Mouse (Mus musculus): ENCODE measurements around the gene Gbe1. TPM values are rescaled to one million over a fixed set of nuclear protein-coding genes. Genes with fewer than 3 reads are reported as not detected.
A peak's percentile ranks its signal among the peaks of the same experiment; 100 is the strongest.

Gene Gbe1
- polyA plus RNA-seq, 1 experiment from 2014 or later, result 20.9 TPM

DNA sequence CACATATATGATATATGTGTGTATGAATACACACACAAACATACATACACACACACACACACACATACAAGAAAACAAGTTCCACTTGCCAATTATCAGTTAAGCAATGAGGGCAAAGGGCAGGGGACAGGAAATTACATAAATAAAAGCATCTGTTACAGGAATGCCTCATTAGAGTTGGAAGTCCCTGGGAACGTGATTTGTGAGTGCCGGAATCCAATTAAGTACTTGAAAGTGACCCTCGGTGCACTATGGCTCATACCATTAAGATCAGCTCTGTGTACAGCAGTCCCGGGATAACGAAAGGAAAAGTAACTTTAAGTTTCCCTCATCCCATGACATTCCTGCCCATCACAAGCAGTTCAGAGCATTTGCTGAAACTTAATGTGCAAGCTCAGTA is 249.7 kb downstream of the Gbe1 start:
- ChIA-PET CTCF (no interaction called here), POLR2A (no interaction called here)
- ATAC-seq (no peak), DNase-seq (ENCODE audit: low read depth, low spot score) (no peak)
- H3K27me3 ChIP-seq, result no peaks in the 10 kb centered on the region
- TF ChIP-seq CTCF (IDR thresholded peaks at IDR 0.05), result no peak
- in situ Hi-C loops (cut with MboI; ENCODE audit: low pct_unique_long_range_greater_than_20kb), result loop anchor here (10.0 kb wide), 1 partner anchor 499 kb away; no protein-coding TSS in a partner anchor

DNA sequence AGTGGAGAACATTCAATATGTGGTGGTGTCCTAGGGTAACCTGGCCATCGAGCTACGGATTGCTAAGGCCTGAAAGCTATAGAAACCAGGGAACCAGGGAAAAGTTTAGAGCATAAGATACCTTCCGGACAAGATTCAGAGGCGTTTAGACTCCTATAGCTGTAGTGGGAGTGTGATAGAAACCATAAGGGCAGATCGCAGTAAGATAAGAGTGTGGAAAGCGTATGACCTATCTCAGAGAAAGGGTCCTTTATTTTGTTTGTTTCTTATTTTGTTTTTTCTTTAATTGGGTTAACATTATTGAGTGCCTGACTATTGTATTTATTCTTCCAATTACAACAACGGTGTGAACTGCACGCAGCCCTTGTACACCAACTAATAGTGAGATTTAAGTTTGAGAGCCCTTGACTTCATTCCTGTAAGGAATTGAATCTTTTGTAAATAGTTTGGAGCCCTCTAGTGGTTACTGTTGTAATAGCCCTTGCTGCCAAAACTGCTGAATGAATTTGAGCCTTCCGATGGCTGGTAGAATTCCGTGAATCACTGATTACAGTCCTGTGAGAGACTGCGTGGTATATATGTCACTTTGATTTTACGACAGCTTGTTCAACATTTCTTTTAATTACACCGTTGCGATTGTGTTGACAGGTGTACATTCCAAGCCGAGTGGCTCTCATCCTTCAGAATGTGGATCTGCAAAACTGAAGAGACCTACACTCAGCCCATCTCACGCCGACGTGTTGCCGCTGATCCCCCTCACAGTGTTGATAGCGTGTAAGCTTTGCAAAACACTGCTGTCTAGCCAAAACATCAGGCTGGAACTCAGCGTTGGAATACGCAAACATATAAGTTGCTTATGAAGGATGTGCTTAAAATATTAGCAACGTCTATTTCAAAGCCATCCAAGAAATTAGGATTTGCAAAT is 254.9 kb downstream of the Gbe1 start:
- DNase-seq (ENCODE audit: low read depth, low spot score) (peak; percentile 37), ATAC-seq (peak; percentile 89)

DNA sequence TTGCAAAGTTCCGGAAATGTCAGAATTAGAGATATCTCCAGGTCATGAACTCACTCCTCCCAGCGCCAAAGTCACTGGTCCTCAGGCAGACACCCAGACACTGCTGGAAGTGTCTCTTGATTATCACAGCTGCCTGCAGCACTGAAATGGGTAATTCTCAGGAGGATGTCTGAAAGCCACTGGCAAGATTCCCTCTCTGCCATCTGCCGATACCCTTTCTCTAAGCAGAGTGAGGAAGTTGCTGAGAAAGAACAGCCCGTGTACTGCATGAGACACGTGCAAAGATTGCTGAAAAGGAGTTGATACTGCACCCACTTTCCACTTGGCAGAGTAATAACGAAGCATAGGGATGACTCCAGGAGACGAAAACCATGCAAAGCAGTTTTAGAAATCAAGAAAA is 272.2 kb downstream of the Gbe1 start:
- no peak for DNase-seq (ENCODE audit: low read depth, low spot score)
- ATAC-seq, result no peak
- in situ Hi-C loops (cut with MboI; ENCODE audit: low pct_unique_long_range_greater_than_20kb), result no loop called here
- ChIA-PET POLR2A (interaction anchor here (0.6 kb wide), 1 partner anchor 373 kb away, joined by 3 read pairs; no protein-coding TSS in a partner anchor), CTCF (no interaction called here)
- TF ChIP-seq CTCF (IDR thresholded peaks at IDR 0.05), result no peak
- H3K27me3 ChIP-seq, result peaks cover 18% of the 10 kb centered on the region

More for the DNA sequence above, 254.9 kb downstream of the Gbe1 start:
- no peaks in the 10 kb centered on the region for H3K27me3 ChIP-seq
- POLR2A ChIA-PET, result no interaction called here
- peak; percentile 64 for TF ChIP-seq CTCF (IDR thresholded peaks at IDR 0.05)
- in situ Hi-C loops (cut with MboI; ENCODE audit: low pct_unique_long_range_greater_than_20kb), result loop anchor here (10.0 kb wide), 1 partner anchor 504 kb away; no protein-coding TSS in a partner anchor
- CTCF ChIA-PET, result interaction anchor here (1.5 to 1.6 kb wide), 2 partner anchors 19 to 37 kb away, joined by 3 to 9 read pairs; no protein-coding TSS in a partner anchor

DNA sequence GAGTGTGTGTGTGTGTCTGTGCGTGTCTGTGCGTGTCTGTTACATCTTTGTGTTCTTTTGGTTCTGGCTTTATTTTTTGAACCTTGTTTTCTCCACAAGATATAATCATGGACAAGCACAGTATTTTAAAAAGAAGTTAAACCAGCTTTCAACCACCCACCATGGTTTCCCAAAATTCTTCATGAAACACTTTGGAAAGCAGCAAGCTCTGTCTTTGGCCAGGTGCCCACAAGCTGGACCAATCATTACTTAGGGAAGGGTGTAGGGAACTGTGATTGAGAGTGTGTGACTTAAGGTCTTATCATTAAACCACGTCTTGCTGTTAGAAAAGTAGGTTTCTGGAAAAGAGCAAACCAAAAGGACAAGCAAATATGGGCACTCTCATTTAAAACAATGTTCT is 288.6 kb downstream of the Gbe1 start:
- DNase-seq (ENCODE audit: low read depth, low spot score), result no peak
- ChIA-PET POLR2A (no interaction called here), CTCF (interaction anchor here (1.3 kb wide), 1 partner anchor 10 kb away, joined by 3 read pairs; no protein-coding TSS in a partner anchor)
- no peak for TF ChIP-seq CTCF (IDR thresholded peaks at IDR 0.05)
- ATAC-seq, result no peak
- H3K27me3 ChIP-seq, result no peaks in the 10 kb centered on the region
- in situ Hi-C loops (cut with MboI; ENCODE audit: low pct_unique_long_range_greater_than_20kb), result no loop called here

DNA sequence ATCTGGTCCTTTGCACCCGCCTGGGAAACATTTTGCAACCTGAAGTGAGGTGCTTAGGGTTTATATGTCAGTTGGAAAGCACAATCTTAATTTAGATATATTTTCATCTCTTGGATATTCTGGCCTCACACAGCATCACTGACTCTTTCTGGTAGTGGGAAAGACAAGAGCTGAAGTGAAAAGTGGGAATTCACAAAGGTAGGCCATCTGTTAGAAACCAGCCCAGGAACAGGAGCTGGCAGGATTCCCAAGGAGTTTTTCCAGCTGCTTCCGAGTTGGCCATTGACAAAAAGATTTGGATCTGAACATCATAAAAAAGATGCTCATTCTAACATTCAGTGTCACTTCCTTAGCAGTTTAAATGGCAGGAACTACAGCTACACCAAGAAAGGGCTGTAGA is 294.6 kb downstream of the Gbe1 start:
- ATAC-seq (no peak), DNase-seq (ENCODE audit: low read depth, low spot score) (no peak)
- TF ChIP-seq CTCF (IDR thresholded peaks at IDR 0.05), result no peak
- in situ Hi-C loops (cut with MboI; ENCODE audit: low pct_unique_long_range_greater_than_20kb), result no loop called here
- peaks cover 8% of the 10 kb centered on the region for H3K27me3 ChIP-seq
- CTCF ChIA-PET, result no interaction called here
- POLR2A ChIA-PET, result no interaction called here

DNA sequence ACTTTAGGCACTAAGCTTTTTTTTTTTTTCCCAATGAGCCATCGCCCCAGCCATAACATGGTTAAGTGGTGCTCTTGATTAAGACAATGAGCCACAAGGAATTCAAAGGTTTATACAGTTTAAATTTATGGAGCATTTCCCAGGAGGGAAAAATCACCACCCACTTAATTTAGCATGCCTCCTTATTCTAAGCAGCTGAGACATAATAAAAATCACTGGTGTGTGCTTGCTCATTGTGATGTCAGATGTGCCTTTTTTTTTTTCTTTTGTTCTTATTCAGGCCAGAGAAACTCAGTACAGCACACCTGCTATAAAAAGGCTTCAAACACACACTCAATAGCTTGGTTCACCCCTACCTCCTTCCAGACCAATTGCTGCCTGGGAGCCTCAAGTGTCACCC is 303.9 kb downstream of the Gbe1 start:
- no peak for TF ChIP-seq CTCF (IDR thresholded peaks at IDR 0.05)
- in situ Hi-C loops (cut with MboI; ENCODE audit: low pct_unique_long_range_greater_than_20kb), result no loop called here
- peaks cover 10% of the 10 kb centered on the region for H3K27me3 ChIP-seq
- POLR2A ChIA-PET, result no interaction called here
- DNase-seq (ENCODE audit: low read depth, low spot score), result no peak
- CTCF ChIA-PET, result interaction anchor here (0.7 to 1.2 kb wide), 2 partner anchors 12 to 27 kb away, joined by 3 read pairs; no protein-coding TSS in a partner anchor
- ATAC-seq, result no peak

DNA sequence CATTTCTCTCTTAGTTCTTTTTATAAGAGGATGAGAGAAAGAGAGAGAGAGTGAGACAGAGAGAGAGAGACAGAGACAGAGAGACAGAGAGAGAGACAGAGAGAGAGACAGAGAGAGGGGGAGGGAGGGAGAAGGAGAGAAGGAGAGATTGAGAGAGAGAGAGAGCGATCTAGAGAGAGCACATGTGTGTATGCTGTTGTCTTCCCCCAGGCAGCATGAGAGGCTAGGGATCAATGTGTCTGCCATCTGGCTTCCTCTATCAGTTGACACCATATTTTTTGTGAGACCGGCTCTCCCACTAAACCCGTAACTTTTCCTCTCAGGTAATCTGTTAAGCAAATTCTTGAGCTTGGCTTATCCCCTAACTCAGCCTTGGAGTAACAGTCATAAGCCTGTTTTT is 304.4 kb downstream of the Gbe1 start:
- CTCF ChIA-PET, result interaction anchor here (0.7 kb wide), 1 partner anchor 26 kb away, joined by 3 read pairs; no protein-coding TSS in a partner anchor
- POLR2A ChIA-PET, result no interaction called here
- peaks cover 10% of the 10 kb centered on the region for H3K27me3 ChIP-seq
- no peak for TF ChIP-seq CTCF (IDR thresholded peaks at IDR 0.05)
- DNase-seq (ENCODE audit: low read depth, low spot score) (no peak), ATAC-seq (no peak)
- in situ Hi-C loops (cut with MboI; ENCODE audit: low pct_unique_long_range_greater_than_20kb), result no loop called here

Measured in Patski (cell line).